Mouse (Mus musculus) heart, embryonic 14.5 days (tissue): Measurements from ENCODE around the gene Hsd17b2. TPM values are rescaled to one million over a fixed set of nuclear protein-coding genes. Genes with fewer than 3 reads are reported as not detected.

Experiments used
- ATAC-seq: fragments of 200-750 bp; cut with Nextera tagmentation; 2 replicates; pipeline ENCODE4 v1.8.0; 2017; ENCODE audit warnings: low read depth, moderate TSS enrichment; ENCODE audit not compliant: insufficient number of reproducible peaks, insufficient read depth, low FRiP score
- H3K27ac ChIP-seq, 2 experiments: fragments of 200-500 bp in 1 of 2; fragments of 300-500 bp in 1 of 2; sonication (generic) in 1 of 2; replicated peaks in 1 of 2; 2 replicates each; pipeline ENCODE4 v1.5.1; 2012 to 2014; ENCODE audit warnings: low read depth in 2 of 2, low read length in 2 of 2, control low read depth in 1 of 2, mild to moderate bottlenecking in 1 of 2, mixed read lengths in 1 of 2; ENCODE audit not compliant: control insufficient read depth in 1 of 2, insufficient read depth in 1 of 2
- H3K27me3 ChIP-seq: fragments of 300-500 bp; sonication (generic); 2 replicates; pipeline ENCODE4 v1.6.1; 2014; ENCODE audit warnings: mild to moderate bottlenecking, low read length, control low read depth; ENCODE audit not compliant: control insufficient read depth, insufficient read depth
- H3K36me3 ChIP-seq: fragments of 300-500 bp; sonication (generic); 2 replicates; pipeline ENCODE4 v1.6.1; 2014; ENCODE audit warnings: mild to moderate bottlenecking, control low read depth, low read length, mixed read lengths; ENCODE audit not compliant: control insufficient read depth, insufficient read depth
- H3K4me1 ChIP-seq, 2 experiments: fragments of 200-500 bp in 1 of 2; fragments of 300-500 bp in 1 of 2; sonication (generic) in 1 of 2; 2 replicates each; pipeline ENCODE4 v1.6.1; 2012 to 2014; ENCODE audit warnings: low read length in 2 of 2, control low read depth in 1 of 2, mixed read lengths in 1 of 2; ENCODE audit not compliant: control insufficient read depth in 2 of 2, insufficient read depth in 2 of 2
- H3K4me2 ChIP-seq: fragments of 300-500 bp; sonication (generic); 2 replicates; pipeline ENCODE4 v1.6.1; 2014; ENCODE audit warnings: mild to moderate bottlenecking, low read length
- H3K4me3 ChIP-seq, 2 experiments: fragments of 200-500 bp in 1 of 2; fragments of 300-500 bp in 1 of 2; sonication (generic) in 1 of 2; 2 replicates each; pipeline ENCODE4 v1.5.1; 2012 to 2014; ENCODE audit warnings: low read length in 2 of 2, mild to moderate bottlenecking in 2 of 2, control low read depth in 1 of 2, low read depth in 1 of 2, moderate library complexity in 1 of 2; ENCODE audit not compliant: control insufficient read depth in 1 of 2, insufficient read depth in 1 of 2
- H3K9ac ChIP-seq: fragments of 300-500 bp; sonication (generic); 2 replicates; pipeline ENCODE4 v1.6.1; 2014; ENCODE audit warnings: mild to moderate bottlenecking, low read length
- H3K9me3 ChIP-seq: fragments of 300-500 bp; sonication (generic); 2 replicates; pipeline ENCODE4 v1.6.1; 2016; ENCODE audit warnings: low read length, control low read depth; ENCODE audit not compliant: control insufficient read depth
- WGBS: fragments of 180-500 bp; shearing (Covaris S2); extraction: QIAGEN DNeasy Blood & Tissue Kit; methylation state at CpG from one replicate; pipeline ENCODE4 v1.1.7; 2014; 5-methylcytosine and 5-hydroxymethylcytosine counted together
- polyA plus RNA-seq: library from polyadenylated mRNA; unstranded; fragments of >200 nt; fragmentation: Nextera tagmentation; extraction: Ambion mirVana; gene quantifications from 2 replicates; pipeline ENCODE4 v1.2.1, GENCODE M21; 2014

Gene Hsd17b2
- polyA plus RNA-seq, 1 experiment from 2014 or later = not detected

DNA sequence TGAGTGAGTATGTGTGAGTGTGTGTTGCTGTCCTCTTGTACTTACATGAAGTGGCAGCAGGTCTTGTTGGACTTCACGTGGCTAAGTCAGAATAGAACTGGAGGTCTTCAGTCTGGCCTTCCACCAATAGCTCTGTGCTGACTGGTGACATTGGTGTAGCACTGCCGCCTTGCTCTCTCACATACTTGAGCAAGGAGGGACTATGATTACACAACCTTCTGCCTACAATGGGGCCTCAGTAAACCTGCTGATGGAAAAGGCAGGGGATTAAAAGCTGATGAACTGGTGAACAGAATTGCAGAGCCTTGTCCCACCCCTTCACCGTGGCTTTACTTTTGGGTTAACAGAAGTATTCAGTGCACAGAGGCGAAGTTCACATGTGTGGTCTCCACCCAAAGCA lies 9.6 kb upstream of the Hsd17b2 start:
- Histone ChIP-seq H3K4me2 (no peak overlapping the region), H3K9me3 (no peaks in the 10 kb centered on the region), H3K36me3 (no peaks in the 10 kb centered on the region), H3K27ac (no peak overlapping the region), H3K4me1 (no peaks in the 10 kb centered on the region; a peak in 1 of 4 replicates), H3K9ac (no peak overlapping the region), H3K27me3 (no peaks in the 10 kb centered on the region), H3K4me3 (no peak overlapping the region)
- WGBS = 82% methylated on average over 4 of the region's 4 CpGs
- no peak for ATAC-seq

DNA sequence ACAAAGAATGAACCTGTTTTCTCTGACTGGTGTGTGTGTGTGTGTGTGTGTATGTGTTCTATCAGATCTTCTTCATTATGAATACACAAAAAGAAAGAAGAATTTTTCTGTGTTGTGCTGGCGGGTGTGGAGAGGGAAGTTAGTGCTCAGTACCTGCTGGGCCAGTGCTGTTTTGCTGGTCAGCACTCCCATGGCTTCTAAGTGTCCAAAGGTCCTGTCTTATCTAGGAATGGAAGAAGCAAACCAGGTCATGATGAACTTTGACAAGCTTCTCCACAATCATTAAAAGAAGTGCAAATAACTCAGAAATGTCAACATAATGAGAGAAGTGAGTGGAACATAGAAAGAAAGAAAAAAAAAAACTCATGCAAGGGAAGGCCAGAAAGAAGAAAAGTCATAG lies 6.1 kb upstream of the Hsd17b2 start:
- WGBS = 63% methylated on average over 1 of the region's 1 CpGs

DNA sequence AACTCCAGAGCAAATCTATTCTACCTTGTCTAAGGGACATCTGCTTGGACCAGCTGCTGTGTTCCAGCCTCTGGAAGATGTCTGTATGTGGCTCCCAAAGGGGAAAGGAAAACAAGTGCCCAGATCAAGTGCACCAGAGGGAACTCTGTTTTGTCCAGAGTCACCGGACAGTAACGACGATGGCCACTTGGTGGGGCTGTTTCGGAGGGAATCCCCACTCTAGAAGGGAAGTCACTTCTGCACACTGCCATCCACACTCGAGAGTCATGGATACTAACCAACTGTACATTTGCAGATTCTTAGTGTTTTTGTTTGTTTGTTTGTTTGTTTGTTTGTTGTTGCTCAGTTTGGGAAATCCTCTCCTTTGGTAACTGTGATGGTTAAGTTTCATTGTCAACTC lies 4.5 kb upstream of the Hsd17b2 start:
- H3K36me3 ChIP-seq = no peaks in the 10 kb centered on the region
- H3K27me3 ChIP-seq = no peaks in the 10 kb centered on the region
- H3K9ac ChIP-seq = no peak overlapping the region
- H3K9me3 ChIP-seq = no peaks in the 10 kb centered on the region
- no peak overlapping the region for H3K27ac ChIP-seq
- ATAC-seq = no peak
- H3K4me2 ChIP-seq = no peak overlapping the region
- H3K4me1 ChIP-seq = no peaks in the 10 kb centered on the region
- 34% methylated on average over 5 of the region's 5 CpGs for WGBS
- no peak overlapping the region for H3K4me3 ChIP-seq

More for the DNA sequence above, 6.1 kb upstream of the Hsd17b2 start:
- Histone ChIP-seq H3K4me1 (no peaks in the 10 kb centered on the region), H3K9ac (no peak overlapping the region), H3K27me3 (no peaks in the 10 kb centered on the region), H3K36me3 (no peaks in the 10 kb centered on the region), H3K9me3 (no peaks in the 10 kb centered on the region), H3K4me2 (no peak overlapping the region), H3K27ac (no peak overlapping the region), H3K4me3 (no peak overlapping the region)
- ATAC-seq = no peak

DNA sequence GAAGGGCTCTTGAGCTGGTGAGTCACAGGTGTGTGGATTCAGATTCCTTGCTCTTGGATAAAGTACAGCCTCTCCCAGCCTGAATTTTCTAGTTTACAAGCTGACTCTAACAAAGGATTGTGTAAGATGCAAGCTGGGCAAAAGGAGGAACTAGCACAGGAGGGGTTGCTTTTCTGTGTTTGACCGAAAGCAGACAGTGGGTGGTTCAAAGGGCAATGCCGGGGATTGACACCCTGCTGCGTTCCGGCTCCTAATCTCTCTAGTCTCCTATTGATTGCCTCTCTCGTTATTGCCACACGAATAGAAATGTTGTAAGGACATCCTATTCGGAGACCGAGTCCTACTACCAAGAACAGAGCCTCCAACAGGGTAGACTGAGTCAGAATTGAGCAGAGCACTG lies 1.0 kb upstream of the Hsd17b2 start:
- H3K4me3 ChIP-seq = no peak overlapping the region
- H3K9ac ChIP-seq = no peak overlapping the region
- H3K27ac ChIP-seq = no peak overlapping the region
- no peaks in the 10 kb centered on the region for H3K36me3 ChIP-seq
- no peak for ATAC-seq
- no peaks in the 10 kb centered on the region for H3K9me3 ChIP-seq
- no peak overlapping the region for H3K4me2 ChIP-seq
- H3K4me1 ChIP-seq = no peaks in the 10 kb centered on the region
- H3K27me3 ChIP-seq = no peaks in the 10 kb centered on the region
- WGBS = 75% methylated on average over 8 of the region's 8 CpGs

DNA sequence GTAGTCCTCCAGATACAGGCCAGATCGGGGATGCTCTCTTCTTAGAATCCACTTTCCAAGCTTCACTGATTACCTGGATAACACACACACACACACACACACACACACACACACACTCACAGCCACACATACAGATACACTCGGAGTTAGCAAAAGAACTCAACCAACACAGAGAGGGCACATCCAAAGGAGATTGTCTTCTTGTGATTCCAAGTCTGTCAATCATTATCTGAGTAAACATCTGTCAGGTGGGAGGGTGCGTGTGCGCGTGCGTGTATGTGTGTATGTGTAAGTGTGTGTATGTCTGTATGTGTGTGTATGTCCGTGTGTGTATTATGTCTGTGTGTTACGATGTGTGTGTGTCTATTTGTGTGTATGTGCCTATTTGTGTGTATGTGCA lies 458 bp upstream of the Hsd17b2 start:
- H3K27me3 ChIP-seq = no peaks in the 10 kb centered on the region
- no peak overlapping the region for H3K4me3 ChIP-seq
- H3K27ac ChIP-seq = no peak overlapping the region
- no peak overlapping the region for H3K9ac ChIP-seq
- no peak overlapping the region for H3K4me2 ChIP-seq
- H3K9me3 ChIP-seq = no peaks in the 10 kb centered on the region
- H3K4me1 ChIP-seq = no peaks in the 10 kb centered on the region
- WGBS = 91% methylated on average over 8 of the region's 8 CpGs
- no peaks in the 10 kb centered on the region for H3K36me3 ChIP-seq
- ATAC-seq = no peak

DNA sequence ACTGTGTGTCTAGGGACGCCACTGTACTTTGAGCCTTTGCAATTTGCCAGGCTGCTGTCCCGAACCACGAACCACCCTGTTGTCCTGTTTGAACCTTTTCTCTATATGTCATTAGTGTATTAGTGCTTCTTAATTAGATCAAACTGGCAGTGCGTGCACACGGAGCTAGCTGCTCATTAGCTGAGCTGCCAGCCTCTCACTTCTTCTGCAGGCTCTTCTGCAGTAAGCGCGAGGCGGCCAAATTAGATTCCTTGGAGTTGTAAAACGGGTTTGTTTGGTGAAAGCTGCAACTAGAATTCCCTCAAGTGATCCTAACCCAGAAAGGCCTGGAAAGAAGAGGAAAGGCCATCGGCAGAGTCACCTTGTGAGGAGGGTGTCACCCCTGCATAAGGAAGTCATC lies 997 bp downstream of the Hsd17b2 start:
- no peak for ATAC-seq
- no peaks in the 10 kb centered on the region for H3K36me3 ChIP-seq
- no peaks in the 10 kb centered on the region for H3K9me3 ChIP-seq
- H3K4me2 ChIP-seq = no peak overlapping the region
- WGBS = 78% methylated on average over 10 of the region's 10 CpGs
- no peak overlapping the region for H3K4me3 ChIP-seq
- no peak overlapping the region for H3K9ac ChIP-seq
- no peak overlapping the region for H3K27ac ChIP-seq
- H3K27me3 ChIP-seq = no peaks in the 10 kb centered on the region
- no peaks in the 10 kb centered on the region for H3K4me1 ChIP-seq

DNA sequence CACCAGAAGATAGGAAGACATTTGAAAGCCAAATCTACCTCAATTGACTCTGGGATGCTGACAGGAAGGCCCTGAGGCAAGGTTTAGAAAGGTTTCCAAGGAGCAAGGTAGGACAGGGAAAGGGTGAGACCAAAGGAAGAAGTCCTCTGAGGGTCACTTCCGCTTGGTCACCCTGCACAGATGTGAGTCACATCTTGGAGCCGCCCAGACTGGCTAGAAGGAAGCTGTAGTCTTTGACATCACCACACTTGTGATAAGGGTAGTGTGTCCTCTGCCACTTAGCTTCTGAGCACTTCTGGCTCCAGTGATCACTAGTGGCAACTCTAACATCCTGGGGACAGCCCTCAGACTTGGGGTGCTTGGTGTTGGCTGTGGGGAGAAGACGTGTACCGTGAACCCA lies 4.4 kb downstream of the Hsd17b2 start:
- Histone ChIP-seq H3K9me3 (no peaks in the 10 kb centered on the region), H3K27ac (no peak overlapping the region), H3K4me1 (no peaks in the 10 kb centered on the region), H3K9ac (no peak overlapping the region), H3K36me3 (no peaks in the 10 kb centered on the region), H3K27me3 (no peaks in the 10 kb centered on the region), H3K4me3 (no peak overlapping the region), H3K4me2 (no peak overlapping the region)
- ATAC-seq = no peak
- 64% methylated on average over 4 of the region's 4 CpGs for WGBS

DNA sequence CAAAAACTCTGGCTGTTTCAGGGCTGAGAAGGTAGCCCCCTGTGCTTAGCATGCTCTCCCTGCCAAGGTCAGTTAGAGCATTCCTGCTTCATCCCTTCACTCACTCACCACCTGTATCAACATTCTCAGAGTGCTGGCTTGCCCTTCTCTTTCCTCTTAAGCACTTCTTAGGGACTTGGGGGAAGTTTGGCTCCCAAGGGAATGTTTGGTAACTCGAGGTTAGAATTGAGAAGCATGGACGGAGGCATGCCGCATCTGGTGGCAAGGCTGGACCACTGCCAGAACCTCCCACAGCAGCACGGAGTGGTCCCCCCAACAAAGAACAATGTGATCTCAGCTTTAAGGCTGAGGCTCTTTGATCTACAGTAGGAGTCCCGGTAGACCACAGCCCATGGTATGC lies 10.5 kb downstream of the Hsd17b2 start:
- H3K9ac ChIP-seq = no peak overlapping the region
- no peaks in the 10 kb centered on the region for H3K36me3 ChIP-seq
- no peaks in the 10 kb centered on the region for H3K9me3 ChIP-seq
- H3K4me3 ChIP-seq = no peak overlapping the region
- ATAC-seq = no peak
- no peaks in the 10 kb centered on the region for H3K4me1 ChIP-seq
- no peak overlapping the region for H3K27ac ChIP-seq
- no peak overlapping the region for H3K4me2 ChIP-seq
- WGBS = 41% methylated on average over 5 of the region's 5 CpGs
- H3K27me3 ChIP-seq = no peaks in the 10 kb centered on the region
